Mouse (Mus musculus) cerebellum, postnatal 10 days (tissue): ENCODE data around the gene Ccdc159.

Experiments used
- DNase-seq, 2 experiments: peaks; one replicate each; pipeline ENCODE4 v3.0.0; 2021; ENCODE audit warnings: mixed read lengths in 2 of 2

The Ccdc159 gene

DNA sequence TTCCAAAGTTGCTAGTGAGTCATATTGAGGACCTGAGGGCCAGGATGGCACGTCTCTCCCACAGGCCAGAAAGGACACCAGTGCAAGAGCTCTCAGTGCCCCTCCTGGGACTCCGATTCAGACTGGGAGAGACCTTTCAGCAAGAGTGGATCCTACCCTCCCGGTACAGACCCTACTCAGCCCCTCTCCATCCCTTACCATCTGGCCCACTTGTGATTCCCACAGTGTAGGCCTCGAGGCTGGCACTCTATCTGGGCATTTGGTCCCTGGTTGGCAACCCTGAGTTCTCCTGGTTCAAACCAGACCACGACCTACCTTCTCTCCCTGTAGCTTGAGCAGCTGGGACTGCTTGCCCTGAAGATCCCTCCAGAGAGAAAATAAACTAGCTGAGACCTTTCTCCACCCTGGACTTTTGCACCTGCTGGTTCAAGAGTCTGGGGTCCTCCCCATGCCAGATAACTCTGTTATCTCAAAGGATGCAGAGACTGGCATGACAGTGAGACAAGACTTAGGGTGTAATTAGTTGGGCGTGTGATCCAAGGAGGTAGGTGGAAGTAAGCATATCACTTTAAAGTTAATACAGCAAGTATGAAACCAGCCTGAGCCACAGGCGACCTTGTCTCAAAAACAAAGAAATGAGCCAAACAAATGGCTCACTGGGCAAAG lies 8.3 kb downstream of the Ccdc159 start:
- no peak for DNase-seq

DNA sequence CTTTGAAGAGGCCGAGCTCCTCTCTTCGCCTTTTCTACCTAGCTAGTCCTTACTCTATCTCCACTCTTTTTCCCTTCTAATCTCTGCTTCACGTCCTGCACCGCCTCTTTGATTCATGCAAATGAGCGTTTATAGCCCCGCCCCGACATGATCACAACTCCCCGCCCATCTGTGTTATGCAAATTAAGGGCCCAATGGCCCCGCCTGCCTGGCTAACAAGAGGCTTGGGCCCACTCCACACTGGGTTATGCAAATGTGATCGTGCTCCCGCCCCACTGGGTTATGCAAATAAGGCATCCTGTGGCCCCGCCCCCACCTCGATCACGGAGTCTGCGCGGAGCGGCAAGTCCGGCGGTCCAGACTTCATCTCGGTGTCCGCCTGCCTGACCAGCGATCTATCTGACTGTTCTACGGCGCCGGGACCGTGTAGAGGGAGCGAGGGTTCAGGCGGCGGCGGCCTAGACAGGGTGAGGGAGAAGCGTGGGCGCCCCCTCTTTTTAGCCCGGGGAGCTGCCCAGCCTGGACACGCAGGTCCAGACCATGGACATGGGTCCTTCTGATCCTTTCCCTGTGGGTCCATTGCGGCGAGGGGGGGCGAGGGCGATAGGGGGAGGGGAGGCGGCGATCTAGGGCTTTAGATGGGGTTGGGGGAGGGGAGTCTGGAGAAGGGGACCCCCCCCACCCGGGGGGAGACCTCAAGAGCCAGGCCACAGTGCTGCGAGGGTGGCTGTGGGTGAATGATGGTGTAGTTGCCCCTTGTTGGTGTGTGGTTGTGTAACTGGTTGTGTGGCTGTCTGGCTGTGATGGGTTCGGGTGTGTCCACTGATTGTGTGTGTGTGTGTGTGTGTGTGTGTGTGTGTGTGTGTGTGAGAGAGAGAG lies 9.7 kb downstream of the Ccdc159 start, which contains the start of gene Plppr2:
Gene Plppr2, plus strand, starts transcription at position 342 of the 879 bp plus-strand sequence.
- peak; percentile 100 for DNase-seq

DNA sequence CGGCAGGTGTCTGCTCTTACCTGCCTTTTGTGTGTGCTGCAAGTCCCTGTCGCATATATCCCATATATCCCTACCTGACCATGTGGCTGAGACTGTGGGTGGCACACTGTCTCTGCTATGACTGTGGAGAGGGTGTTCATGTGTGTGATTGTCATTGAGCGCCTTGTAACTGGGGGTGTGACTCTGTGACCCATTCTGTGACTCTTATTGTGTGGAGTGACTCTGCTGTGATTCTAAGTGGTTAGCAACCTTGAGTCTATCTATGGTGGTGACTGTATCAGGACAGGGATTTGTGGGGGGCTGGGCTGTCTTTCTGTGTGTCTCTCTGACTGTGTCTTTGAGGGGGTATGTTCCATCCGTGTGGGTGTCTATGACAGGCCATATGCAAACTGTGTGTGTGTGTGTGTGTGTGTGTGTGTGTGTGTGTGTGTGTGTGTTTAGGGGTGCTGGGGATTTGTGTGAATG lies 10.5 kb downstream of the Ccdc159 start:
- no peak for DNase-seq

DNA sequence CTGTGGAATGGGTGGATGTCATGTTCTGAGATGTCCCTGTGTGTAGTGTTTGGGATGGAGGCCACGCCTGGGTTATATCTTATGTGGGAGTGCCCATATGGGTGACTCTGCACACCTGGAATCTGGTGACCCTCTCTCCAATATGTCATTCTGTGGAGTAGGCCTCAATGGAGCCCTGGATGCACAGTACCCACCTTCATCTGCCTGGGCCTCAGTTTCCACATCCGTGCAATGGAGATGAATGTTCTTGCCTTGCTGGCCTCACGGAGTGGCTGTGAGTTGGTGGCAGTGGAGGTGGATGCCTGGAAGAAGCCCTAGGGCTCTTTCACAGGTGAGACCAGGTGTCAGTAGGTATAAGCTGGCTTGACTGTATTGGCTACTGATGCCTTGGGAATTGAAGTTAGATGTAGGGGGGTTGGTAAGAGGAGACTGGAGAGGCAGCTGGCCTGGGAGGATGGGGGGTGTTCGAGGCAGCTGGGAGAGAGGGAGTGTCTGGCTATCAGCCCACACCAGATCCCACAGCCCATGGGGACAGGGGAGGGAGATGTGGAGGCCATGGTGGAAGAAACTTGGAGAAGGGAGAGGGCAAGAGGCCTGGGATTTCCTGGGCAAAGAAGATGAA lies 11.1 kb downstream of the Ccdc159 start:
- peak in 1 of 2 experiments; percentile 62 for DNase-seq

DNA sequence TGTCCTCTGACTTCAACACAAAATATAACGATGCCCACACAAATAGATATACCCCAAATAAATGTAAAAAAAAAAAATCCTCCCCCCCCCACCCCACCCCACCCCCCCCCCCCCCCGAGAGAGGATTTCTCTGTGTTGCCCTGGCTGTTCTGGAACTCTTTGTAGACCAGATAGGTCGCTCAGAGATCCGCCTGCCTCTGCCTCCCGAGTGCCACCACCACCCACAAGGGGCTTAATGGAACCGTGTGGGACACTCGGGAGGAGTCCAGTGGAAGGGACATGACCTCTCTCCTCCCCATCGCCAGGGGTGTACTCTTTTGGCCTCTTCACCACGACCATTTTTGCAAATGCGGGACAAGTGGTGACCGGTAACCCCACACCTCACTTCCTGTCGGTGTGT lies 15.8 kb downstream of the Ccdc159 start:
- no peak for DNase-seq

DNA sequence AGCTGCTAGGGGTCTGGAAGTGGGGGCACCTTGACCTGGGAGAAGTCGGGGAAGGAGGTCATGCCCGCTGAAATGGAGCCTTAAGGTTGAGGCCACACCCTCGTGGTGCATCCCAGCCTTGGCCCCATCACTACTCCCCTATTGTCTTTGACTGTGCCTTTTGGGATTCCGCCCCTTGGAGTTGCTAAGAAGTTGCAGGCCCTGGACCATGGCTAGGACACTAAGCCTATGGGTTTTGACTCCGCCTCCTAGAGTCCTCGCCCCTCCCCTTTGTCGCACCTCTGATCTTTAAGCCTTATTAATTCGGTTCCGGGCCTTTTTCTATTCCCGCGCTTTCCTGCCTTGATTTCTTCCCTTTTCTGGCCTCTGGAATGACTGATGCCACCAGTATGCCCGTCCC lies 16.4 kb downstream of the Ccdc159 start:
- DNase-seq, result no peak

DNA sequence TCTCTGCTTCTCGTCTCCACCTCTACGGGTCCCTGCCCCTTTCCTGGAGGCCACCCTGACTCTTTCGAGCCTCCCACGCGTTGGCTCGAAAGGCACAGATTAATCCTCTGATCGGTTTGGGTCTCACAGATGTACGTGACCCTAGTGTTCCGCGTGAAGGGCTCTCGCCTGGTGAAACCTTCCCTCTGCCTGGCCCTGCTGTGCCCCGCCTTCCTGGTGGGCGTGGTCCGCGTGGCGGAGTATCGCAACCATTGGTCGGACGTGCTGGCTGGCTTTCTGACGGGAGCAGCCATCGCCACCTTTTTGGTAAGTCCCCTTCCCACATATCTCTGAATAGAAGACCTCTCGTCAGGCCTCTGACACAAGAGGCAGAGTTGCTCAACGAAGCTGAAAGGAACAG lies 17.0 kb downstream of the Ccdc159 start:
- peak in 1 of 2 experiments; percentile 55 for DNase-seq

DNA sequence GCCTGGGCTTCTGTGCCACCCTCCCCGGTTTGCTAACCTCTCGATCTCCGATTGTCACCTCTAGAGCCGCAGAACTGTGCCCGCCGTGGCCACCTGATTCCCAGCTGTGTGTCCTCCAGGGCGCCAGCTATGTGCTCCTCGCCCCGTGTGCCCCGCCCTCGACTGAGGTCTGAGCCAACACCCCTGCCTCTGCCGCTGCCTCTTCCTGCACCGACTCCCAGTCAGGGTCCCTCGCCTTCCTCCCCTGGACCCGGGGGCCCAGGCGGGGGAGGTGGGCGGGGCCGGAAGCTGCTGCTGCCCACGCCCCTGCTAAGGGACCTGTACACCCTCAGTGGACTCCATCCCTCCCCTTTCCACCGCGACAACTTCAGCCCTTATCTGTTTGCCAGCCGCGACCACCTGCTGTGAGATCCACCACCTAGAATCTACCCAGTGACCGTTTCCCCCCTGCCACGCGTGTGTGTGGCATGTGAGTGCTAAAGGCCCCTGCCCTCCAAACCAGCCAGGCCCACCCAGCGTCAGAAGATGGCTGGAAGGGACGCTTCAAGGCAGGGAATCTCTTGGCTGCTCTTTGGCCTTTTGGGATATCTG lies 20.4 kb downstream of the Ccdc159 start:
- no peak for DNase-seq

DNA sequence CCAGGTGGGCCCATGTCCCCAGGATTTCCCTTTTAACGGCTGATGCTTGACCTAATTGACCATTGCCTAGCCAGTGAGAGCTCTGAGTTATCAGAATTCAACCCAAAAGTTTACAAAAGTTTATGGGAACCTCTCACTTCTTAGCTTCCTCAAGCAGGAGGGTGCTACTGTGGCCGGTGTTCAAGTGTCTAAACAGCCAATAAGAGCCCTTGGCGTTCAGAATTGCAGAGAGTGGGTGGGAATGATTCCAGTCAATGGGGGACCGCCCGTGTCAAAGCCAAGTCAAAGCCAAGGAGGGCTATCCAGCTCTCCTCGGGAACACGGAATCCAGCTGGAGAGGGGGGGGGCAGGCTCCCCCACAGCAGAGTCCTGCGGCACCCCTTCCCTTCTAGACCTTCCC lies 20.9 kb downstream of the Ccdc159 start:
- DNase-seq, result no peak

DNA sequence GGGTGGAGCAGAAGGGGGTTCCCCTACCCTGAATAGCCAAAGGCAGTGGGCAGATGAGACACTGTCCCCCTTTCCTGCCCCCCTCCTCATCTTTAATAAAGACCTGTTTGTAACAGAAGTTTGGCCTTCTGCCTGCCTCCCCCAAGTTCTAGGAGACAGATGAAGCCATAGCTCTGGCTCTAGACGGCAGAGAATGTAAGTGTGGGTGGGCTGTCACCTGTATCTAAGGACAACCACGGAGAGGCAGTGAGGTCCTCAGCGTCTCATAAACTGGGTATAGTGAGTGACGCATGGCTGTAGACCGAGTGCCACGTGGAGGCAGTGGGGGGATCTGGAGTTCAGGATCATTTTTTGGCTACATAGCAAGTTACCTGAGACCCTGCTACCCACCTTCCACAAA lies 21.5 kb downstream of the Ccdc159 start:
- no peak for DNase-seq

DNA sequence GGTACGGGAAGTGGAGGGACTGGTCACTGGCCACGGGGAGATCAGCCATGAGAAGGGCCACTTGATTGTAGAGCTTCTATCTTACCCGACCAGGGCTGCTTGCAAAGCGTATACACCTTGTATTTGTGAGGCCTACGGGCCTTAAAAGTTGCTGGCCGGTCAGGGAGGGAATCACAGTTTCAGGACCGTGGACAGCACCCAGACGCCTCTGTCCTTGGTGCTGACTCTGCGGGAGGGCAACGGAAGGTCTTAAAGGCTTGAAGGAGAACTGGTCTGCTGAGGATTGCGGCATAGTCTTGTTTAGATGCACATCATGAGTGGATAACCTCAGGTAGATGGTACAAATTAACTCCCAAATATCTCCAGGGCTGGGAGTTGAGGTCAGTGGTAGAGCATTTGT lies 23.1 kb downstream of the Ccdc159 start:
- DNase-seq, result no peak

DNA sequence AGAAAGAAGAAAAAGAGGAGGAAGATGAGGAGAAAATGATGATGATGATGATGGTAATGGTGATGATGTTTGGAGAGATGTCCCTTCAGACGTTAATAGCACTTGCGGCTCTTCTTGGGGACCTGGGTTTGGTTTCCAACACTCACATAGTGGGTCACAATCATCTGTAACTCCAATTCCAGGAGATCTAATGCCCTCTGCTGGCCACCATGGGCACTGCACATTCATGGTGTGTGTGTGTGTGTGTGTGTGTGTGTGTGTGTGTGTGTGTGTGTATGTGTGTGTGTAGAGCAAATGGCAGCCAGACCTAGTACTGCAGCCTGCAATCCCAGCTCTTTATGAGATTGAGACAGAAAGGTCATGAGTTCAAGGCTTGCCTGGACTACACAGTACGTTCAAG lies 24.7 kb downstream of the Ccdc159 start:
- DNase-seq, result peak in 1 of 2 experiments; percentile 55

DNA sequence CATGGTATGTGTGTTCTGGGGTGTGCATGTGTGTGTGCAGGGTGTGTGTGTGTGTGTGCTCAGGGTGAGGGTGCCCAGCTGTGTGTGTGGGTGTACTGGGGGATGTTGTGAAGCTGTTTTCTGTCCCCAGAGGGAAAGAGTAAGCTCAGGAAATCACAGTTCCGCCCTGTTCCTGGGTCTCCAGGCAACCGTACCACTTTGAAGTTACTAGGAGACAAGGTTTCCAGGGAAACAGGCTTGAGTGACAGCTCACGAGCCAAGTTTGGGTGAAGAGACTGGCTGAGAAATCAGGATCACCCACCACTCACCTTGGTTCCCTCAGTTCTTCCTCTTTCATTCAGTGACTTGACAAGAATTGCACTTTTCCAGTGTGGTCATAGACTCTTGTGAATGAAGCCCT lies 26.3 kb downstream of the Ccdc159 start:
- DNase-seq, result no peak

DNA sequence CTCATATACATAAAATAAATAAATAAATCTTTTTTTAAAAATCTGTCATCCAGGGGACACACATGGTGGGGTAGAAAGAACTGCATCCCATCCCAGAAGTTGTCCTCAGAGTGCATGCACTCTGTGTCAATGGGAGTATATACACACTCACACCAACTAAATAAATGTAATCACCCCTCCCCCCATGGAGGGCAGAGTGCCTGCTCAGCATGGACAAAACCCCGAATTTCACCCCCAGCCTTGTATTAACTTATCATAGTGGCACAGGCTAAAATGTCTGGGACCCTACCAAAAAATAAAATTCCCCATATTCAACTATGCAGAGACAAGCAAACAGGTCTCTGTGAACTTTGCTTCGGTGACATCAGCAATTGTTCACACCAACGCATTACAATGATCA lies 27.4 kb downstream of the Ccdc159 start:
- DNase-seq, result peak in 1 of 2 experiments; percentile 35

DNA sequence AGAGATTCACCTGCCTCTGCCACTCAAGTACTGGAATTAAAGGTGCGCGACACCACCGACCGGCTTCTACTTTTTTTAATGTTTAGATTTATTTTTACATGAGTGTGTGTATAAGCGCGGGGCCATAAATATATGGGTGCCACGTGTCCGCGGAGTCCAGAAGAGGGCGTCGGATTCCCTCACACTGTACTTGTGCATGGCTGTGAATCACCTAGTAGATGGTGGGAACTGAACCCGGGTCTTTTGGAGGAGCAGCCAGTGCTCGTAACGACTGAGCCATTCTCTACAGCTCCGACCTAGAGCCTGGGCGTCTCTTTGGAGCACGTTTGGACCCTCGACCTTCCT lies 27.9 kb downstream of the Ccdc159 start:
- no peak for DNase-seq

DNA sequence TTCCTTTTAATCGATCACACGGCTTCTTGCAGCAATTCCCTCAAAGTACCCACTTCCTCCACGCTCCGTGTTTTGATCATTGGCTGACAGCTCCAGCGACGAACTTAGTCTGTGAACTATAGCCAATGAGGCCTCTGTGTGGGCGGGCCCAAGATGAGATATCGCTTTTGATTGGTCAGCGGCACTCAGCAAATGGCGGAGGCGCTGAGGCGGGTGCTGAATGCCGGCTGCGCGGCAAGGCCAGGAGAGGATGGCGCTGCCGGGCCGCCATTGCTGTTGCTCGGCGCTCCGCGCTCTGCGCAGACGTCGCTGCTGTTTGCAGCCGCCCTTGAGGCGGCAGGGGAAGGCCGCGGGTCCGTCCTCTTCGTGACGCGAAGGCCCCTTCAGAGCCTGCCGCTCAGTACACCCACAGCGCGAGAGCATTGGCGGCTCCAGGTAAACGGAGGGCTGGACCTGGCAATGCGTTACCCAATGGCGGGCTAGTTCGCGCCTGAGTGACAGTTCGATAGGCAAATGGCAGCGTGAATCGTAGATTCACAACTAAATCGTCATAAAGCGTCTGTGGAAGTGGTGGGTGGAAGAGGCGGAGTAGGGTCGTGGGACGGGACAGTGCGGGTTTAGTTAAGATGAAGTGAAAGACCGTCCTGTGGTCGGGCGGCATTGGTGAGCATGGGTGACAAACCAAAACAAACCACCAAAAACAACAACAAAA lies 28.5 kb downstream of the Ccdc159 start, which contains the start of gene Swsap1:
Gene Swsap1, plus strand, starts transcription at position 186 of the 712 bp plus-strand sequence.
- DNase-seq, result peak; percentile 99

DNA sequence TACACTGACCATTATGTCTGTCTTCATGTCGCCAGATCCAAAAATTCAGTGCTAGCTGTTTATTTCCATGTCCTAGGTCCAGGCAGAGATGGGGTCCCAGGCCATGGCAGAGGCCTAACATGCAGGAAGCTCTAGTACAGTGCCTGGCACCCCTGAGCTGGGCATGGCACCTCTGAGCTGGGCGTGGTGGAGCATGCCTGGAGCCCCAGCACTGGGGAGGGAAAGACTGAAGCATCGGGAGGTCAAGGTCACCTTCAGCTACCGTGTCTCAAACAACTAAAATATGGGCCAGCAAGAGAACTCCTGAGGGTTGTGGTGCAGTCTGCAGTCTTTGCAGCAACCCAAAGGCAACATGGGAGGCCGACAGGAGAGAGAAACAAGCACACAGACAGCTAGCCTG lies 31.1 kb downstream of the Ccdc159 start:
- no peak for DNase-seq

DNA sequence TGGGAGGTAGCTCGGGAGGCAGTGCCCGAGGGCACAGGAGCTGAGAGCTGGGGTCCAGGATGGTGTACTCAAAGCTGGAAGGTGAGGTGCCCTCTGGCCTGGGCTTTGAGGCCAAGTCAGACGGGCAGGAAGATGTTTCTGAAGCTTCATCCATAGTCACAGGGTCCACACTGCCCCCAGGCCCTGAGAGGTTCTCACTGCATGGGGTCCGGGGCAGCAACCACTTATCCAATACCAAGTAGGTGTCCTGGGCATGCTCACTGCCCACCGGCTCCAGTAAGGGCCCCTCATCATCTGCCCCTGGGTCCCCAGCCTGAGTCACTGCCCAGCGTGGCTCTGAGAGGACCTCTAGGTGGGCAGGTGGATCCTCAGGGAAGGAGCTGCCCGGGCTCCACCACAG lies 32.0 kb downstream of the Ccdc159 start:
- DNase-seq, result no peak

DNA sequence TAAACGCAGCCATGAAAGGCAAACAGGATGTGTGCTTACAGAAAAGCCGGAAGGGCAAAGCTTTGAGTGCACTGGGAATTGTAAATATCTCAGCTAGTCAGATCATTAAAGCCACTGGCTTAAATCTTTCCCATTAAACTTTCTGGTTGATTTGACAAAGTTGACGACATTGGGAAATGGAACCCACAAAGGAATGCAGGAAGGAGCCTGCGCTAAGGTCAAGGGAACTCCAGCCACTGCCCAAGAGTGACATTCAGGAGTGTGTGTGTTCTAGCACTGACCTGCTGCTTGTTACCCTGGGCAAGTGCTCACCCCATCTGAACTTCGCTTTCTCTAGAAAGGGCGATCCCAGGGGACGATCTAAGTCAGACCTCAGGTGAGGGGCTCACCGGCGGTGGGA lies 32.9 kb downstream of the Ccdc159 start:
- no peak for DNase-seq

DNA sequence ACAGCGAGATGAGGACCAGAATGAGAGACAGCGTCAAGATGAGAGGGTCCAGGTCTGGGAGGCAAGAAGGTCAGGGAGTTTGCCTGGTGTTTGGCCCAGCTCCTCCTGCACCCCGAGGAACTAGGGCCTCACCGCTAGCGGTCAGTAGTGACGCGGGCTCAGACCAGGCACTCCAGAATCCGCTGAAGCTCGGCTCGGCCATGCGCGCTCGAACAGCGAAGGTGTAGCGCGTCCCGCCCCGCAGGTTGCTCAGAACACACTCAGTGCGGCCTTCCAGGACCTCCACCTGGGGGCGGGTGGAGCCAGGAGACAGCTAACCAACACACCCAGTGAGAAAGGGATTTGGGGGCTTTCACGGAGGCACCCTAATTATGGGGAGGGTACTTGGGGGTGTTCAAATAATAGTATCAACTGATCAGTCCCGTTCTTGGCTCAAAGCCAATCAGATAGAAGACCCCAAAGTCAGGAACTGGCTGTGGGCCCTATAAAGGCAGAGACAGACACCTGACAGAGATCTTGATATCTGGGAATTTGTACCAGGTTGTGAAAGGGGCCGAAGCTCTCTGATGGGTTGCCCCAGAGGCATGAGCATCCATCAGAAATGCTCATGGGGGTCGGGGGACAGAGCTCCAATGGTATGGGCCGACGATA lies 33.4 kb downstream of the Ccdc159 start:
- DNase-seq, result peak in 1 of 2 experiments; percentile 46

DNA sequence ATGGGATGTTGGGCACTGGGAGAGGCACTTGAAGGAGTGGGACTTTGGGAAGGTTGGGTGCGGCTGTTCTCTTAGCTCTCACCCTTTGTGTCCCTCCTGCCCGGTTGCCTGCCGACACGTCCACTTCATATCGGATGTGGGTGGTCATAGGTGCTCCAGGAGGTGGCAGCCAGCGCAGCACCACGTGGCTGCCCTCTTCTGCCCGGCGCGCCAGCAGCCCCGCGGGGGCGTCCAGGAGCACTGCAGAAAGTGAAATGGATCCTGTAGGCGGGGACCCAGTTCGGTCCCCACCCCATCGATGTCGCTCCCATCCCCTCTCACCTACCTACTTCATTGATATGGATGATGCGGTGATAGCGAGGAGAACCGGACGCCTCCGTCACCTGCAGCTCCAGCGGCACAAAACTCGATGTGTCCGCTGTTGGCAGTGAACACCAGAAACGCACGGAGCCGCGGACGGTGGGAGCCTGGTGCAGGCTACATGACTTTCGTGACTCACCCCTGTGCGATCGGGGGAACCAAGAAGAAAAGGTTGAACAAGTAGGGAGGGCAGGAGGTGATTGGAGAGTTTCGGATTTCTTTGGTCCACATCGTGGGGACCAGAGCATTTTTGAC lies 34.2 kb downstream of the Ccdc159 start:
- DNase-seq, result peak; percentile 36 to 41

DNA sequence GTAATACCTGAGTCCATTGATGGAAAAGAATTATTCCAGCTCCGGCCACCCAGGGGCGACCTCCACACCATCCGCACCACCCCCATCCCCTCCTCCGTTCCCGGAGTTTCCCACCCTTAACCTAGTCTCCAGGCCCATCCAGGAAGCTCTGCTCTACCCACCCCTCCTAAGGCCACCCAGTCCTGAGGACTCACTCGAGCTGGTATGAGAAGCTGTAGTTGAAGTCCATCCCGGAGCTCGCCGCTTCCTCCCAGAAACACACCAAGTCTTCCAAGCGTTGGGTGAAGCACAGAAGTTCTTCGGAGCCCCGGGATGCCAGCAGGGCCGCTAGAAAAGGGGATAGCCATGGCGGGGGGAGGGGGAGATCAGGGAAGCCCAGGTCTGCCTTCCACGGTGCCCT lies 34.7 kb downstream of the Ccdc159 start:
- peak; percentile 58 to 66 for DNase-seq
